Mouse (Mus musculus) adipocyte (in vitro differentiated cells): ENCODE results near the gene Ift46.

Experiments used
- DNase-seq: peaks from one replicate; pipeline ENCODE4 v3.0.0-alpha.2; 2016; ENCODE audit warnings: low spot score

Gene Ift46

DNA sequence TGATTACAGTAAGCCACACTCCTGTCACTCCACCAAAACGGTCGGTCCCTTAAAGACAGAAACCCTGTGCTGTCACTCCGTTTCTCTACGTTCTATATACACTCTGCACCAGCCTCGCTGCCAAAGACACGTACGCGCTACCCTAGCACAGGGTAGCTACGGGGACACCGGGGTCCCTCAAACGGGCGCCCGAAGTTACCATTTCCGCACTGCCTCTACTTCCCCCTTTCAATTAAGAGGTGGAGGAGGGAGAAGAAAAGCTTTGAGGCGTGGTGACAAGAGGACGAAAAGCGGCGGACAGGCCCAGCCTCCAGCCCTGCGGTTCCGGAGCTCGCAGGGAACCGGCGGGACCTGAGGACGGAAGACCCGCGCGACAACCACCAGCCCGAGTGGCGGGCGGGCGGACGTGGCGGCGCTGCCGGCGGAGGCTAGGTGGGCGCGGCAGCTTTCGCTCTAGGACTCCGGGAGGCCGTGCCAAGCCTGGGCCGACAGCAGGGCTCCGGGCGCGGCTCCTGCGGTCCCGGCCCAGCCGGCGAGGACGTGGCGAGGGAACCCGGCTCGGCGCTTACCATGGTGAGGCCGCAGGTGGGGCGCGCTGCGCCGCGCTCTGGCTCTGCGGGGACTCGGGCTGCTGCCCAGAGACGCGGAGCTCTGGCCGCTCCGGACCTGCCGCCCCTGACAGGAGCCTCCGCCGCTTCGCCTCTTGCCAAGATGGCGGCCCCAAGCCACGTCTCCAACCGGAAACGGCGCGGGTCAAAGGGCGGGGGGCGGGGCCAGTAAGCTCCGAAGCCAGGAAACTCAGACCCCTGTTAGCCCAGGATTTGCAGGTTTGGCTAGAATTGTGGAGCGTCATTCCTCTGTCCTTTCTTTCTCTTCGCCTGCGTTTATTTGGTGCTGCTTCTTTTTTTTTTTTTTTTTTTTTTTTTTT is at the start of gene Ift46, which contains the start of gene Arcn1:
TSS of gene Ift46 (plus strand) at position 808 of the 928 bp plus-strand sequence.
TSS of gene Arcn1 (minus strand) at position 745 of the 928 bp plus-strand sequence.
- peak; percentile 90 for DNase-seq

DNA sequence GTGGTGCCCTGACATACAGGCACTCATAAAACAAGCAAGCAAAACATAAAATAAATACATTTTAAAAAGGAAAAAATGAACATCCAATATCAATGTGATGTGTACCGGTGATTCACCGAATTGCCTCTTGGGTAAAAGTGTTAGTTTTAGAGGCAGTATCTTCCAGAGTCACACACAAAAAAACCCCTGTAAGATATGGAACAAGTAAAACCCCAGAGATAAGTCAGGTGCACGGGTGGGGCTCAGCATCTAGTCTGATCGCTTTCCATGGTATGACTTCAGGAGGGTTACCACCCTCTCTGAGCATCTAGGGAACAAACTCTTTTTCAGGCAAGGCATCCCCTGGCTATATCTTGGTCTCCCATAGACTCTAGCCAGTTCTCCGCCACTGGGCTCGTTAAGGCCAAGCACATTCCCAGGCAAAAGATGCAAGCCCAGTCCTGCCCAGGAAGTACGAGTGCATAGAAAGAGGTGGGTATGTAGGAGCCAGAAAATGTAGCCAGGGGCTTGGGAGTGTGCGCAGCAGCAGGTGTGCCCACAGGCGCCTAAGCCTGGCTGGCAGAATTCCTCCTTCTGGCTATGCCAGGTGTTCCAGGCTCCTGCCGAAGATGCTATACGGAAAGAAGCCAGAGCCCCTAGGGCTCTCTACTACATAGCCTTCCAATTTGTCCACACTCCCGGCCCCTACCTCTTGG is 48.6 kb upstream of the Ift46 start:
- no peak for DNase-seq

DNA sequence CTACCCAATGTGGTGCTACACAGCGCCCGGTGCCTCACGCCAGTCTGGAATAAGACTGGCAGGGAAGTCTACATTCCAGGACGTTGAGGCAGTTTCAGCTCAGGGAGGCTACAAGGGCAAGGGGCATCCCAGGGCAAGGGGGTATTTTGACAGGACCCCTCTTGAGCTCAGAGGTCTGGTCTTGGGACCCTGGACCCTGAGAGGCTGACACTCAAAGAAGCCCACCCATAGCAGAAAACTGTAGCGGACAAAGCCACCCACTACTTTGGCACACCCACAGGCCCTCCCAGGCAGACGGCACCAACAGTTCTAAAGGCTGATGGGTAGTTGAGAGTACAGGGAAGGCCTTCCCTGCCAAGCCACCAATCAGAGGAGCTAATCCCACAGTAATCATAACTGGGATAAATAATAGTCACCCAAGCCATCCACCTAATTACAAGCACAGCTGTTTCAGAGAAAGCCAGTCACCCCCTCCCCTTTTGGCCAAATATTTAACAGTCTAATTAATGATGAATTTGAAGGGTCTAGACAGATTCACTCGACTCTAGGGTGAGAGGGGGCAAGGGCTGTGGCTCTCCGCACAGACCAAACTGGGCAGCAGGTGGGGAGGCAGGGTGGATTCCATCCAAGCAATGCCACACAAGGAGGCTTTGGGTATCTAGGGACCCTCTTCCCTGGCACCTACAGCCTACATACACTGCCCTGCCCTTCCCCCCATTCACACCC is 47.9 kb upstream of the Ift46 start:
- peak; percentile 31 for DNase-seq

DNA sequence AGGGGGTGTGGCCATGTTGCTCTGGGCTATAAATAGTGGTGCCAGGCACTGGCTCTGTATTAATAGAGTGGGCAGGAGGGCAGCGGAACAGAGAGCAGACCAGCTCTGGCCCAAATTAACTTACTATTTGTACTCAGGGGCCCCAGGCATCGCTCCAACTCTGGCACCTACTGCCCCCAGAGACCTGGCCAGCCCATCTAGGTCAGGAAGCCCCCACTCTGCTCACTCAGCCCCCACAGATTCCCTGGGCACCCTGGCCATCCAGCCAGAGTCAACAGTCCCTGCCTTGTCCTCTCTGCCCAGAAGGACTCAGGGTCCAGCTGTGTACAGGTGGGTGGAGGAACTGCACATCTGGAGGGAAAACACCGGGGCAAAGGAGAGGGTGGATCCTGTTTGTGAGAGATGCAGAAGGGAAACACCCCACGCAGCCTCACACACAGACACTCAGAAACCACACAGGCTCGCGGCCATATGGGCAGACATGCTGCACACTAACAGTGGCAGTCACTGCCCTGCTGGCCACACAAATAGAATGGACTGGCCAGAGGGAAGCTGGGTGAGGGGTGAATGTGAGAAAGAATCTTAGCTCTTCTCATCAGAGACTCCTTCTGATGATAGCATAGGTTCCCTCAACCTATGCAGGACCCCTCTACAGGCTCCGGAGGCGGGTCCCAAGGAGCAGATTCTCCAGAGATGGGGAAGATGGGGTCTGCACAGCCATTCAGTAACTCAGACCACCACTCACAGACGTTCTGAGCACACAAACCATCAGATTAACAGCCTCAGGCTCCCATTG is 47.2 kb upstream of the Ift46 start:
- DNase-seq, result peak; percentile 71

DNA sequence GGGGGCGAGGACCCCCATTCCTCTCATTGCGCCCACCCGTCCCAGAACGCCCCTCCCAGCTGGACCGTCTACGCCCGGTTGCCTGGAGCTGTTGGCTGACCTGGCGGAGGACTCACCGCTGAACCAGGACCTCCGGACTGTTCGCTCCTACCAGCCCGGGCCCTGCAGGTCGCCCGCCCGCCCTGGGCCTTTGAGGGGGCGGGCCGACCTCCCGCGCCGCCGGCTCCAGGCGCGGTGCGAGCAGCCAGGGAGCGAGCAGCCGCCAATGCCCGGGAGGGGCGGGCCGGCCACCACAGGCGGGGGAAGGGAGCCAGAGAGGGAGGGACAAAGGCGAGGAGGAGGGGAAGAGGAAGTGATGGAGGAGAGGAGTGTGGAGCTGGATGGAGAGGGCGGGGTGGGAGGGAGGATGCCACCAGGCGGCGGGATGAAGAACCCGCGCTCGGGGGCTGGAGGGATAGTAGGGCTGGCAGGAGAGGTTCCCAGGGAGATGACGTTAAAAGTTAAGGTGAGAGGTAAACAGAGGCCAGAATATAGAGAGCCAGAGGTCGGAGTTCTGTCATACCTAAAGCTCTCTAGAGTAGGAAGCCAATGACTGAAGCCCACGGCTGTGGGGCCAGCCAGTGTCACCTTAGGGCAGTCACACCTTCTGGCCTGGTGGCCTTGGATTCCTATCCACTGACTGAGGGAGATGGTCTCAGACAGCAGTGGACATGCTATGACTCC is 46.4 kb upstream of the Ift46 start:
- peak; percentile 90 for DNase-seq

DNA sequence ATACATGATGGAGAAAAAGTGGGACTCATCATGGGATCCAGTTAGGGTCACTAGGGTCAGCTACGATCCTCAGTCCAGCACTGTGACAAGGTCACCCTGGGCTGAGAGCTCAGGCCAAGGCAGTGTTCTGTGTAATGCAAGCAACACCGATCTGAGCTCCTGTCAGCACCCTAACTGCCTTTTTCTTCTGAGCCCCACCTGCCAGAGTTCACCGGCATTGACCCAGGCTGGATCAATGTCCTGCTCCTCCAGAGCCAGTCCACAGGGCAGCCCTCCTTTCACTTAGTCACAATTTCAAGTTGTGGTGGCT is 45.9 kb upstream of the Ift46 start:
- DNase-seq, result no peak

DNA sequence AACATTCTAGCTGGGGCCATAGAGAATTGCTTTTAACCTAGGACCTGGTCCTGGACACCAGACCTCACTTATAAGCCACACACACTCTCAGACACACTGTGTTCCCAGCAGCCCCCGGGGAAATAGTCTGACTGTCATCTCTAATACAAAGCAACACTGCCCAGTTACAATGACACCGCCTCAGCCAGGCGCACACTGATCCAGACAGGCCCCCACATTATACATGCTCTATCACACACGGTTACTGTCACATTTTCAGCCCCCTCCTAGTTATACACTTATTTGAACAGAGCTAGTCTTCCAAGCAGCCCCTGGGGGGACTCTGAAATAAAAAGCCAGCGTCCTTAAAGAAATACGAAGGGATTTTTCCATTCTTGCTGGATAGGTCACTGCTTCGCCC is 45.1 kb upstream of the Ift46 start:
- DNase-seq, result peak; percentile 34

DNA sequence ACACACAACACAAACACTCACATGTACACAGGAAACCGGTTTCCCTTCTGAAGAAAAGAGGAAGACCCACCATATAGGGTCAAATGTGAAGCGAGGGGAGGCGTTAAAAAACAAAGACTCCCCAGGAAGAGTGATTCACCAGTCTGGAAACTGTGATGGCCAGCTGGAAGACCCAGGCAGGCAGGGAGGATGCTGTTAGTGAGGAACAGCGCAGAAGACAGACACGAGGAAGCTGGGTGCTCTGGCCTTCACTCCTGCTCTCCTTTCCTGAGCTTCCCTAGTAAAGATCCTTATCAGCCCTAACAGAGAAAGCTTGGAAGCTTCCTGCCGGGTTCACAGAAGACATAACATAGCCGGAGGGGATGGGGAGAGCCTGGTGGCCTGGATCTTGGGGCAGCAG is 44.7 kb upstream of the Ift46 start:
- no peak for DNase-seq

DNA sequence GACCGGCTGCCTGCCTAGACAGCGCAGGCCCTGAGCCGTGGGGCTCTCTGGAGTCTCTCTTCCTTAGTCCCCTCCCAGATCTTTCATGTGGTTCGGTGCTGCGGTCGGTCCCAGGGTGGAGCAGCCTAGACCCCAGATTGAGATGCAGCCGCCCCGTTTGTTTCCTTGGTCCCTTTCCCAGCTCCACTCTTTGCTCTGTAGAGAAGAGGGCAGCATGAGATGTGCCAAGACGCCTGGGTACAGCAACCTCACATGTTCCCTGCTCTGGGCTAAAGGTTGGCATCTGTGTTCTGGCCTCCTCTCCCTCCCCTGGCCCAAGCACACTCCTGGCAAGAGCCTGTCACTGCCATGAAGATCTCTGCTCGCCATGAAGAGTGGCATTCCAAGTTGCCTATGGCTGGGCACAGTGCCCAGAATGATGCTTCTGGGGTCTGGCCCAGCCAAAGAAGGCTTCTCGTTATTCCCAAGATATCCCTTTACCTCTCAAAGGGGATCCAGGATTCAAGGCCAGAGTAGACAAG is 44.1 kb upstream of the Ift46 start:
- DNase-seq, result peak; percentile 91

DNA sequence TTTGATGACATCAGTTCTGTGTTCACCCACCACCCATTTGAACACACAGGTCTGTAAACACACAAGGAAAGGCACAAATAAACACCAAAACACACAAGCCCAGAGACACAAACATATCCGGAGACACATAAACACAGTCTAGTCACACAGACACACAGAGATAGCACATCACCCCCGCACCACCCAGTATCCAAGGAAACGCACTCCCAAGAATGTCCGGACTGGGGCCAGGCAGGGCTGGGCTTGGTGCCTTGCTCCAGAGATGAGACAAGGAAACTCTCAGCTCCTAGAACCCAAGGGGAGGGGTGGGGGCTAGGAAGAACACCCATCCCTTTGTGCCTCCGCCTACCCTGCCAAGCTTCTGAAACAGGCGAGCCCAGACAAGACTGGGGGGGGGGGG is 43.5 kb upstream of the Ift46 start:
- peak; percentile 57 for DNase-seq

DNA sequence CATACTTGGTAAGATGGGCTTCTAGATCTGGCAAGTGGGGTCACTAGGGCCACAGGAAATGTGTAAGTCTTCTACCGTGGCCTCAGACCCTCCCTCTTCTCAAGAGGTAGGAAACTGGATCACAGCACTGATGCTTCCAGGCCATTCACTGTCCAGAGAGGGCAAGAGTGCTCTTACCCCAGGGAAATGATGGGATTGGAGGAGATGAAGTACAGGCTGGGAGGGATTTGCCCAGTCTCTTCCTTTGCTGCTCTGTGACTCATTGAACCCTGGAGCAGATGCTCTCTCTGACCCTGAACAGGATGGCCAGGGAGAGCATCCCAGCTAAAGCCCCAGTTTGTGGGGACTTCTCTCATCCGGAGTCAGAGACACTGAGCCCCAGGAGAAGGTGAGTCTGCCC is 43.0 kb upstream of the Ift46 start:
- no peak for DNase-seq

DNA sequence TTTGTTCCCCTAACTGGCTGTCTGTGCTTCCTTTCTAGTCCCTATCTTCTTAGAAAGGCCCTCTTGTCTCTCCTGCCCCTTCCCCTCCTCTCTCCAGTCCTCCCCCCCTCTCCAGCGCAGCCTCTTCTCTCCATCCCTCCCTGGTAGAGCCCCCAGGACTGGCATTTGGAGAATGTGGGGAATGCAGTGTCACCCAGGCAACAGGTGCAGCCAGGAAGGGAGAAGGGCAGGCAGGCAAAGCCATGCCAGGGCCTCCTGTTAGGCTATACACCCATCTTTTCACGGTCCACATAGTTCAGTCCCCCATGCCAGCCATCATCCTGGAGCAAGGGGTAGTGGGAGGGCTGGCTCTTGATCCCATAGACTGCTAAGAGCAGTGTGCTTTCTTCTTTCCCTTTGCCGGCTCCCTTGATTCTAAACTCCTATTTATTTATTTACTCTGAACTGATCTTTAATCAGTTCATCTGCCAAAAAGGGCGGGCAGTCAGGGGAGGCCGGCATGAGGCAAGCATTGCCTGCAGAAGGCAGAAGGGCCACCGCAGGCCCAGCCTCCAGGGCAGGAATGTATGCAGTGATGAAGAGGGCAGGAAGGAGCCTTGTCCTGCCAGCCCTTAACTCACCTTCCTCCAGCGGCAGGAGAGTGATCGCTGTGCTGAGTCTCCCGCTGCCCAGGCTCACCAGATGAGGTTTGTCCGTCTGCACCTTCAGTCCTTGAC is 41.1 kb upstream of the Ift46 start:
- no peak for DNase-seq

DNA sequence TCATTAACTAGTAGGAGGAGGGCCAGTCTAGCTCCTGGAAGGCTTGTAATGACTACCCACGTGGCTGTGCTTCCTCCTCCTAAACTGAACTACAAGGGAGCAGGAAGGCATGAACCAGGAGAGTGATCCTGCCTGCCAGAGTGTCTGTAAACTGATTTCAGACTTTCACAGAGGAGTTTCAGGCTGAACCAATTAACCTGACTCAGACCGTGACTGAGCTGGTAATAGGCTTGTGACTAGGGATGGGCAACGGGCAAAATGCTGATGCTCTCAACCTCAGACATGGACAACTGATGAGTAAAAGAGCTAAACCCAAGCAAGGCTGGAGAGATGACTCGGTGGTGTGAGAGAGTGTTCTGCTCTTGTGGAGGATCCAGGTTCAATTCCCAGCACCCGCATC is 40.3 kb upstream of the Ift46 start:
- no peak for DNase-seq

DNA sequence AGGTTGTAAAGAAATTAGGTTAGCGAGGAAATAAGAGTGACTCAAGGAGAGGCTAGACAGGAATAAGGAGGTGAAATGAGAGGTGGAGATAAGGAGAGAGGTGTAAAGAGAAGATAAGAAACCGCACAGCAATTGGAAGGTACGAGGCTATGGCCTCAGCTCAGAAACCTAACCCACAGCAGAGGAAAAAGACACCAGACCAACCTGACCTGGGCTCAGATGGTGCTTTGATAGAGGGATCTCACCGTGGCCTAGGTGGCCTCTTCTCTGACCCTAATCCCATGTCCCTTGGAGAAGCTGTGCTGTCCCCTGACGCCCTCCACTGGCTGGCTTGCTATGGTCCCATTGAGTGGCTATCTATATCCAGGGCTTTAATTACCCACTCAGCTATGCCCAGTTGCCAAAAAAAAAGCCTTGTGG is 35.6 kb upstream of the Ift46 start:
- DNase-seq, result no peak

DNA sequence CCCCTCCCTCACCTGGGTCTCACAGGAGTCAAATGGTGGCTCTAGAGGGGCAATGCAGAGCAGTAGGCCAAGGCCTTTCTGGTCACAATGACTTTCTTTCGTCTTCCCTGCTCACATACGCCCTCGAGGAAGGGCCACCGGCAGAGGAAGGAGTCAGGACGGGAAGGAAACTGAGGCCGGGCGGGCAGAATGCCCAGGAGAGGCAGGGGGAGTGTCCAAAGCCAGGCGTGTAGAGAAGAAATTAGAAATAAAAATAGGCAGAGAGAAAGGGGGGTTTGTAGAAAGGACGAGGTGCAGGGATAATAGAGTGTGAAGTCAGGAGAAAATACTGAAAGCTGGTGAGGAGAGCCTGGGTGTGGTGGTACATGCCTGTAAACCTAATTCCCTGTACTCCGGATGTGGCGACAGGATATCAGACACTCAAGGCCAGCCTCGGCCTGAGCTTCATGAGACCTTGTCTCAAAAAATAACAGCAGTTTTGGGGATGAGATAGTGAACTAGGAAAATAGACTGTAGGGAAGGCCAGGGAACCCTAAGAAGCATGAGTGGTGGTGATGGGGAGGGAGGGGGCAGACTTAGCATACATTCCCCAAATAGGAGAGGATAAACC is 34.7 kb upstream of the Ift46 start:
- no peak for DNase-seq

DNA sequence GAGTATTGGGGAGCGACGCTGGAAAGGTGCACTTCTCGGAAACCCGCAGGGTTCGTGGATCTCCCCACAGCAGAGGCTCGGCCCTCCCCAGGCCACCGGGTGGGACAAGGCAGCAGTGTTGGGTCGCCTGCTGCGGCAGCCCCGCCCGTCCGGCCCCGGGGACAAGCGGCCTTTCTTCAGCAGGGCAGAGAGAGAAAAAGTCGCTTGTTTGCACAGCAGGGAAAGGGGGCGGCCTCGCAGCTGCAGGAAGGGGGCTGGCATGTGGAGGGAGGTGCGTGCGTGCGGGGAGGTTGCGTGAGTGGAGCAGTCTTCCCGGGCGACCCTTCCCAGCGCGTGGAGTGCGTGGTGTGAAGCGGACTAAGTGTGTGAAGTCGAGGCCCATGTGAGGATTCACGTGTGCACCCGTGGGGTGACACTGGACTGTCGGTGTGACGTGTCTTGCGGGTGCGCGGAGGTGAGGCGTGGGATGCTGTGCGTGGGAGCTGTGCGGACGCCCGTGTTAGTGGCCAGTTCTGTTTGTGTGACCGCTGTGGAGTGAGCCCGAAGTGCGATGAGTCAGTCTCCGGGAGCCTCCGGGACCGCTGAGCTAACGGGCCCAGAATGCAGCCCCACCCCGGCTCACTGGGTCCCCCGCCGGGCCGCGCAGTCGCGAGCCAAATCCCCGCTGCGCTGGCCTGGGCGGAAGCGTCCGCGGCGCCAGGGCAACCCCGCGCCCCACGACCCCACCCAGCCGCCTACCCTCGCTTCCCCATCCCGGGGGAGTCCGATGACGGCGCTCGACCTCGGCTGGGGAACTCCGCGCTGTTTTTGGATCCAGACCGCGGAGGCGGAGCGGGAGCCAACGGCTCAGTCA is 33.8 kb upstream of the Ift46 start:
- DNase-seq, result no peak

DNA sequence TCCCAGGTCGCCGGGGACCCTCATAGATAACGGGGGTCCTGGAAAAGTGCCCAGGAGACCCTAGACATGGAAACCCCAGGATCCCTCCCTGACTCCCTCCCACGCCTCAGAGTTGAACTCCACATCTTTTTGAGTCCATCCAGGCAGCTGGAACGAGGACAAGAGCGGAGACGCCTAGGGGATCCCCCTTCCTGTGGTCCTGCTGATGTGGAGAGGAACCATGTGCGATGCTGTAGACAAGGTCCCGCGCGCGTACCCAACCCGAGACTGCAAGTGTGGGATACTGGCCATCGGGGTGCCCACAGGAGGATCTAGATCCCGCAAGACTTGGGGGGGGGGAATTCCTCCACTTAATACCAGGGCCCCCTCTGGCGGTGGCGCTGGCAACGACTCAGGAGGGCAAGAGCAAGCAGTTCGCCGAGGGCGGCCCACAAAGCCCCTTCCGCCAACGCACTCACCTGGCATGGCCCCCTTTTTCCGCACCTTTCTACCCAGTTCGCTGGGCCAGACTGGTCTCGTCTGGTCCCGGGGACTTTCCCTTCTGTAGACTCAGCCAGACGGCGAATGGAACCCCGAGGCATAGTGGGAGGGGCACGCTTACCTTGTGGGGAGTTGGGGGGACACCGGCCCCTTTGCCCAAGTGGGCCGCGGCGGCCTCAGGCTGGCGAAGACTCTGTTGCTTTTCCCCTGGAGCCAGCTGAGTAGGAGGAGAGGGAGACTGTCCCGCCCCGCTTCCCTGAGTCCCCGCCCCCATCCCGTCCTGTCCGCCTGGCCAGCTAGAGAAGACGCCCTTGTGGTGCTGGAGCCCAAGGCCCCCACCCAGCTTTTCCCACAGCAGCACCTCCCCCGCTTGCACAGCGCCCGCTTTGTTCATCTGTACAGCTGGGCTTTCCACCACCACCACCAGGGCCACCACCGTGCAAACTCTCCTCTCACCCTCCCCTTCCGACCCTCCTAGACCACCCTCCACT is 32.9 kb upstream of the Ift46 start, which contains the start of gene Phldb1:
TSS of gene Phldb1 (minus strand) at position 675 of the 971 bp plus-strand sequence.
- peak; percentile 84 for DNase-seq

DNA sequence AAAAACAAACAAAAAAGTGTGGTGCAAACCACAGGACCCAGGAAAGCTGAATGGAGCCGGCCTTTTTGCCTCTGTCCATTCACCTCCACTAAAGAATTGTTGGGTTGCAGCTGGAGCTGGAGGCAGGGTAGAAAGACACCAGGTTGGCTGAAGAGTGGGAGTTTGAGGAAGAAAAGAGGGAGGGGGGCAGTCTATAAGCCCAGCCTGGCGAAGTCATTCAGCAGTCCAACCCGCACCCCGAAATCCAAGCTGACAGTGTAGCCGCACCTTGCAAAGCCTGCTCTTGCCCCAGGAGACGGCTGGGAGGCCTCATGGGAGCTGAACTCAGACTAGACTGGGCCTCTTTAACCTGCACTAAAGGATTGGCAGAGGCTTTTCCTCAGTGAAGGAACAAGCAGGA is 31.8 kb upstream of the Ift46 start:
- DNase-seq, result no peak
